Comparison of ENCODE assay signal across 8 mouse cellular contexts in the genomic region with DNA sequence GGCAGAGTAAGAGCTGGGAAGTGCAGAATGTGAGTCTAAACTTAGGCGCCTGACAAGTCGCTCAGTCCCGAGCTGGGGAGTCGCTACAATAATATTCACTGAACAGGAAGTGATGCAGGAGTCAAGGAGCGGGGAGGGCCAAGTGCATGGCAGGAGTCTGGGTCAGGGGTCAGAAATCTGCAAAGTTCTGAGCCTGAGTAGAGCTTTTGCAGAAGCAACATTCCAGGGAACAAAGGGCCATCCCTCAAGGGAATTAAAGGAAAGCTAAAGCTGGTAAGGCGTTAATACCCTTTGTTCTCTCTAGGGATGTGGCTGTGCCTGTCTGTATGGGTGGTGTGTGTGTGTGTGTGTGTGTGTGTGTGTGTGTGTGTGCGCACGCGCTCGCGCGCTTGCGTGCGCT. TPM values are rescaled to one million over a fixed set of nuclear protein-coding genes. Genes with fewer than 3 reads are reported as not detected.
DNase-seq lines count a peak whose midpoint lies in the region; ATAC-seq and TF ChIP-seq lines count a peak whose summit lies in the region.

No protein-coding gene starts in this region.

- 57% methylated on average over 14 of the region's 14 CpGs for WGBS in forebrain, embryonic 14.5 days
- 51% methylated on average over 14 of the region's 14 CpGs for WGBS in forebrain, embryonic 12.5 days
- WGBS in hindbrain, embryonic 14.5 days, result 59% methylated on average over 14 of the region's 14 CpGs
- WGBS in liver, postnatal 0 days (ENCODE audit: insufficient replicate concordance), result 63% methylated on average over 14 of the region's 14 CpGs

- ATAC-seq in forebrain, embryonic 14.5 days, result no peak
- no peak for ATAC-seq in forebrain, embryonic 12.5 days (ENCODE audit: low FRiP score)
- no peak for ATAC-seq in hindbrain, embryonic 14.5 days (ENCODE audit: low FRiP score)
- ATAC-seq in liver, postnatal 0 days, result no peak

- H3K9me3 ChIP-seq in forebrain, embryonic 14.5 days (replicated peaks; ENCODE audit: control insufficient read depth, low read length), result no peaks in the 10 kb centered on the region
- 0 out of 2 replicates have a peak, but pooled peaks cover 7% of the 10 kb centered on the region for H3K9me3 ChIP-seq in forebrain, embryonic 12.5 days
- H3K9me3 ChIP-seq in hindbrain, embryonic 14.5 days (ENCODE audit: control insufficient read depth, low read length), result 0 out of 2 replicates have a peak, but pooled peaks cover 4% of the 10 kb centered on the region
- no peaks in the 10 kb centered on the region for H3K9me3 ChIP-seq in liver, postnatal 0 days (ENCODE audit: low read length)

- no peak overlapping the region for H3K4me2 ChIP-seq in forebrain, embryonic 14.5 days (ENCODE audit: low read length)
- no peak overlapping the region for H3K4me2 ChIP-seq in forebrain, embryonic 12.5 days
- no peak overlapping the region for H3K4me2 ChIP-seq in hindbrain, embryonic 14.5 days (replicated peaks)
- no peak overlapping the region for H3K4me2 ChIP-seq in liver, postnatal 0 days (ENCODE audit: low read depth, low read length)

- H3K27me3 ChIP-seq in forebrain, embryonic 14.5 days (replicated peaks; ENCODE audit: control insufficient read depth, insufficient read depth, low read length), result no peaks in the 10 kb centered on the region
- no peaks in the 10 kb centered on the region for H3K27me3 ChIP-seq in forebrain, embryonic 12.5 days
- no peaks in the 10 kb centered on the region for H3K27me3 ChIP-seq in hindbrain, embryonic 14.5 days (ENCODE audit: control insufficient read depth, insufficient read depth, low read length)
- H3K27me3 ChIP-seq in liver, postnatal 0 days (ENCODE audit: insufficient read depth, low read length), result no peaks in the 10 kb centered on the region

- no peak for TF ChIP-seq CTCF in liver, postnatal 0 days (IDR thresholded peaks at IDR 0.05; ENCODE audit: low read depth)

- TF ChIP-seq EP300 in liver, postnatal 0 days (IDR thresholded peaks at IDR 0.05; ENCODE audit: low read depth), result no peak

- no peaks in the 10 kb centered on the region for H3K4me1 ChIP-seq in forebrain, embryonic 14.5 days (ENCODE audit: control insufficient read depth, insufficient read depth, low read length)
- H3K4me1 ChIP-seq in forebrain, embryonic 12.5 days, result peaks cover 8% of the 10 kb centered on the region
- no peaks in the 10 kb centered on the region for H3K4me1 ChIP-seq in hindbrain, embryonic 14.5 days (replicated peaks; ENCODE audit: control insufficient read depth, insufficient read depth, low read length)
- peaks cover 5% of the 10 kb centered on the region; the same call in 1 of the 2 replicates for H3K4me1 ChIP-seq in liver, postnatal 0 days (ENCODE audit: insufficient read depth)

- H3K4me3 ChIP-seq in forebrain, embryonic 14.5 days (ENCODE audit: low read depth, low read length), result no peak overlapping the region
- H3K4me3 ChIP-seq in forebrain, embryonic 12.5 days (replicated peaks), result no peak overlapping the region
- no peak overlapping the region for H3K4me3 ChIP-seq in hindbrain, embryonic 14.5 days (replicated peaks; ENCODE audit: low read length)
- H3K4me3 ChIP-seq in liver, postnatal 0 days (ENCODE audit: low read depth, low read length), result no peak overlapping the region

- H3K9ac ChIP-seq in forebrain, embryonic 14.5 days (ENCODE audit: low read length), result no peak overlapping the region
- no peak overlapping the region for H3K9ac ChIP-seq in forebrain, embryonic 12.5 days
- H3K9ac ChIP-seq in hindbrain, embryonic 14.5 days, result no peak overlapping the region
- H3K9ac ChIP-seq in liver, postnatal 0 days (replicated peaks), result no peak overlapping the region

- peak; percentile 17 for DNase-seq in forebrain, embryonic 14.5 days (ENCODE audit: low spot score)
- peak; percentile 69 for DNase-seq in ZHBTc4 (ENCODE audit: low read depth, low spot score)
- no peak for DNase-seq in hindbrain, embryonic 14.5 days (ENCODE audit: low spot score)
- peak; percentile 20 for DNase-seq in liver, postnatal 0 days
- DNase-seq in ovary, adult 18-20 months (ENCODE audit: low spot score), result no peak
- no peak for DNase-seq in left cerebral cortex, adult 18-20 months (ENCODE audit: low spot score in 2 of 2)
- DNase-seq in thymus, postnatal 36 days, result no peak

- no peaks in the 10 kb centered on the region for H3K36me3 ChIP-seq in forebrain, embryonic 14.5 days (ENCODE audit: control insufficient read depth, insufficient read depth, low read length)
- no peaks in the 10 kb centered on the region for H3K36me3 ChIP-seq in forebrain, embryonic 12.5 days (replicated peaks)
- no peaks in the 10 kb centered on the region for H3K36me3 ChIP-seq in hindbrain, embryonic 14.5 days (replicated peaks; ENCODE audit: control insufficient read depth, insufficient read depth)
- no peaks in the 10 kb centered on the region for H3K36me3 ChIP-seq in liver, postnatal 0 days (replicated peaks; ENCODE audit: insufficient read depth, low read length)

- 0 out of 2 replicates have a peak overlapping the region, but pooled peaks have one; percentile 33 for H3K27ac ChIP-seq in forebrain, embryonic 14.5 days (ENCODE audit: low read depth, low read length)
- no peak overlapping the region for H3K27ac ChIP-seq in forebrain, embryonic 12.5 days
- H3K27ac ChIP-seq in hindbrain, embryonic 14.5 days, result 0 out of 2 replicates have a peak overlapping the region, but pooled peaks have one; percentile 47
- 0 out of 2 replicates have a peak overlapping the region, but pooled peaks have one; percentile 19 for H3K27ac ChIP-seq in liver, postnatal 0 days (ENCODE audit: low read depth)

RNA-seq across cellular contexts. Expression of gene Gm9887, which starts 52.7 kb away (rescaled TPM):
- polyA plus RNA-seq in forebrain, embryonic 14.5 days (2014; fragmentation: Nextera tagmentation; extraction: Ambion mirVana), result 0.83 and 1.3 TPM in 2 replicates
- polyA plus RNA-seq in forebrain, embryonic 12.5 days (2016; fragmentation: Nextera tagmentation; extraction: Ambion mirVana), result 2.1 and 2.3 TPM in 2 replicates
- polyA plus RNA-seq in hindbrain, embryonic 14.5 days (2014; fragmentation: Nextera tagmentation; extraction: Ambion mirVana), result 1.4 and 1.7 TPM in 2 replicates
- 1.00 and 1.3 TPM in 2 replicates for polyA plus RNA-seq in liver, postnatal 0 days (2015; fragmentation: Nextera tagmentation; extraction: Ambion mirVana)
- total RNA-seq in left cerebral cortex, adult 18-20 months (2021), result under 1 TPM; 0.65 to 0.80 TPM

RNA-seq across cellular contexts. Expression of gene Arf6, which starts 53.0 kb away (rescaled TPM):
- polyA plus RNA-seq in forebrain, embryonic 14.5 days (2014; fragmentation: Nextera tagmentation; extraction: Ambion mirVana), result 33.8 and 34.5 TPM in 2 replicates
- polyA plus RNA-seq in forebrain, embryonic 12.5 days (2016; fragmentation: Nextera tagmentation; extraction: Ambion mirVana), result 46.8 and 54.6 TPM in 2 replicates
- polyA plus RNA-seq in hindbrain, embryonic 14.5 days (2014; fragmentation: Nextera tagmentation; extraction: Ambion mirVana), result 34.5 and 36.5 TPM in 2 replicates
- polyA plus RNA-seq in liver, postnatal 0 days (2015; fragmentation: Nextera tagmentation; extraction: Ambion mirVana), result 33.8 and 44.6 TPM in 2 replicates
- 10 to 100 TPM; 56.6 to 57.9 TPM for total RNA-seq in left cerebral cortex, adult 18-20 months (2021)

Comparison
In these comparisons a context has a peak if more than half of its experiments do, and no peak if none do; other contexts are left out.
1. DNase-seq: peak in forebrain, embryonic 14.5 days (single experiment), ZHBTc4 (single experiment) and liver, postnatal 0 days (single experiment); none in hindbrain, embryonic 14.5 days (single experiment), ovary, adult 18-20 months (single experiment), left cerebral cortex, adult 18-20 months (0 of 2) and thymus, postnatal 36 days (0 of 2).